Mouse (Mus musculus): ENCODE measurements around the gene BC034090. TPM values are rescaled to one million over a fixed set of nuclear protein-coding genes. Genes with fewer than 3 reads are reported as not detected.
"Not testable (repeated sequence)": the region's sequence is repeated elsewhere in the genome, so short reads cannot be mapped to it uniquely, and the experiment has no call there.

Gene BC034090
- polyA plus RNA-seq, 1 experiment from 2014 or later = 0.30 TPM

DNA sequence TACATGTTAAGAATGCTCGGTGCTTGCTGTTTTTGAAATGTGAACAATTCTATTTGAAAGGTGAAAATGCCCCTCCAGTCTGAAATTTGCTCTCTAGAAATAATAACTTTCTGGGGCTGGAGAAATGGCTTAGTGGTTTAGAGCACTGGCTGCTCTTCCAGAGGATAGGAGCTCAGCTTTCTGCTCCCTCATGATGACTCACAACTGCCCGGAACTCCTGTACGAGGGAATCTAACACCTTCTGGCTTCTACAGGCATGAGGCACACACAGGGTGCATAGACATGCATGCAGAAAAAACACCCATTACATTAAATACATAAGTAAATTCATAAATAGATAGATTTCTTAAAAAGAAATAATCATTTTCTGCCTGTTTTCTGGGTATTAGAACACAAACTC lies 60.1 kb downstream of the BC034090 start:
- ATAC-seq (ENCODE audit: insufficient read depth) = no peak
- Histone ChIP-seq H3K27ac (replicated peaks) (no peak overlapping the region), H3K4me3 (replicated peaks) (no peak overlapping the region), H3K4me2 (no peak overlapping the region), H3K9ac (no peak overlapping the region), H3K9me3 (replicated peaks) (no peaks in the 10 kb centered on the region), H3K4me1 (replicated peaks) (no peaks in the 10 kb centered on the region), H3K27me3 (no peaks in the 10 kb centered on the region), H3K36me3 (replicated peaks) (peaks cover 10% of the 10 kb centered on the region; the same call in 1 of the 2 replicates)
- 76% methylated on average over 3 of the region's 3 CpGs for WGBS (ENCODE audit: insufficient replicate concordance)

DNA sequence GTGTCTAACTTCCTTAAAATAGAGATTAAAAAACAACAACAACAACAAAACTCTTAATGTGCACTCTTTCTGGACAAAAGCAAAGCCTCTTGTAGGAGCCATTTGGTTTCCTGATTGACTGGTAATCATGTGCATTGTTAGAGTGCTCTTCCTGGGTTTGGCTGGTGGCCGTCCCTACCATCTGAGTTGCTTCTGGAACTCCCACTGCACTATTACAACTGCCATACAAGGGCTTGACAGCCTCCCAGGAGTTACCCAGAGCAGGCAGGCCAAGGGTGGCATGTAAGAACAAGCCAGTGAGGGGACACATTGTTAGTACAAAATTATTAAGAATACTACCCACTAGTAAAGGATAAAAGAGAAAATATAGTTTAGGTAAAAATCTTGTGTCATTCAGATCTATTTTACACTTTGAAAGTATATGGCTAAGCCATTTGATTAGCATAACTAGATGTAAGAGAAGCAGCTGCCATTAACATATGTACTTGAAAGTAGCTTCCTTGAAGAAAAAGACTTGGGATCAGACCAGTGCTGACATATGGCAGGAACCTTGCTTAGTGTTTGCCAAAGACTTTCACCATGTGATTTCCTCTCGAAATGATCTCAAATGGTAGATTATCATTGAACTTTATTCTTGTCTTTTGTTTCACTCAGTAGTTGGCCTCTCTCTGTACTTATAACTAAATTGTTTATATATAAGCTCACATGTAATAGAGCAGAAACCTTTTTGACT lies 65.9 kb downstream of the BC034090 start:
- 71% methylated on average over 2 of the region's 2 CpGs for WGBS (ENCODE audit: insufficient replicate concordance)
- no peak for ATAC-seq (ENCODE audit: insufficient read depth)
- Histone ChIP-seq H3K27ac (replicated peaks) (no peak overlapping the region), H3K9ac (no peak overlapping the region), H3K27me3 (no peaks in the 10 kb centered on the region), H3K4me1 (replicated peaks) (no peaks in the 10 kb centered on the region), H3K9me3 (replicated peaks) (no peaks in the 10 kb centered on the region), H3K4me3 (replicated peaks) (no peak overlapping the region), H3K36me3 (replicated peaks) (0 out of 2 replicates have a peak, but pooled peaks cover 7% of the 10 kb centered on the region), H3K4me2 (no peak overlapping the region)

DNA sequence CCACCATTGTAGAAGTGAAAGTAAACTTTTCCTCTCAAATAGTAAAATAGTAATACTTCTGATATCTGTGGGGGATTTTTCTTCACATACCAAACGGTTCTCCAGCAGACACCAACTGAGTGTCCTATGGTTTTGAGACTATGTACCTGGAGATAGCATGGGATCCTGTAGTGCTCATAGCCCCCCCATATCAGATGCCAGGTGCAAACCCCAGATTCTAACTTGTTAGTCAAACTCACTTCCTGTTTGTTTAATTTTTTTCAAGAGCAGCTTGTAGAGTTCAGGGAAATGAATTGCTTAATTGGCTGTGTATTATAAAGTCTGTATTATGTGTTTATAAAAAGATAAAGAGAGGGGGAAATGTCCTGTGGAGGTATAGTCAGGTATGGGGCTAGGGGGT lies 69.8 kb downstream of the BC034090 start:
- ATAC-seq (ENCODE audit: insufficient read depth) = no peak
- 0 out of 2 replicates have a peak, but pooled peaks cover 3% of the 10 kb centered on the region for H3K36me3 ChIP-seq (replicated peaks)
- H3K9ac ChIP-seq = no peak overlapping the region
- H3K27me3 ChIP-seq = no peaks in the 10 kb centered on the region
- WGBS (ENCODE audit: insufficient replicate concordance) = 38% methylated on average over 1 of the region's 1 CpGs
- no peak overlapping the region for H3K4me3 ChIP-seq (replicated peaks)
- no peak overlapping the region for H3K4me2 ChIP-seq
- H3K4me1 ChIP-seq (replicated peaks) = no peaks in the 10 kb centered on the region
- no peaks in the 10 kb centered on the region for H3K9me3 ChIP-seq (replicated peaks)
- no peak overlapping the region for H3K27ac ChIP-seq (replicated peaks)

- not testable (repeated sequence) for H3K4me1 ChIP-seq (replicated peaks); ATAC-seq (ENCODE audit: insufficient read depth); H3K4me3 ChIP-seq (replicated peaks); H3K4me2 ChIP-seq; H3K36me3 ChIP-seq (replicated peaks); H3K27me3 ChIP-seq; H3K9me3 ChIP-seq (replicated peaks); H3K9ac ChIP-seq; H3K27ac ChIP-seq (replicated peaks)
- WGBS (ENCODE audit: insufficient replicate concordance) = 54% methylated on average over 1 of the region's 1 CpGs
Observed at GRCm38 (mm10) chr1:155173644-155174016, 70.6 kb downstream of the BC034090 start.

DNA sequence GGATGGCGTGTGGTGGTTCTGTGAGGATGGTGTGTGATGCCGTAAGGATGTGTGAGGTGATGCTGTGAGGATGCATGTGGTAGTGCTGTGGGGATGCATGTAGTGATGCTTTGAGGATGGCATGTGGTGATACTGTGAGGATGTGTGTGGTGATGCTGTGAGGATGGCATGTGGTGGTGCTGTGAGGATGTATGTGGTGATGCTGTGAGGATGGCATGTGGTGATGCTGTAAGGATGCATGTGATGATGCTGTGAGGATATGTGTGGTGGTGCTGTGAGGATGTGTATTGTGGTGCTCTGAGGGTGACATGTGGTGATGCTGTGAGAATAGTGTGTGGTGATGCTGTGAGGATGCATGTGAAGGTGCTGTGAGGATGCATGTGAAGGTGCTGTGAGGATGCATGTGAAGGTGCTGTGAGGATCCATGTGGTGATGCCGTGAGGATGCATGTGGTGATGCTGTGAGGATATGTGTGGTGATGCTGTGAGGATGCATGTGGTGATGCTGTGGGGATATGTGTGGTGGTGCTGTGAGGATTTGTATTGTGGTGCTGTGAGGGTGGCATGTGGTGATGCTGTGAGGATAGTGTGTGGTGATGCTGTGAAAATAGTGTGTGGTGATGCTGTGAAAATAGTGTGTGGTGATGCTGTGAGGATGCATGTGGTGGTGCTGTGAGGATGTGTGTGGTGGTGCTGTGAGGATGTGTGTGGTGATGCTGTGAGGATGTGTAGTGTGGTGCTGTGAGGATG lies 71.2 kb downstream of the BC034090 start:
- 0 out of 2 replicates have a peak, but pooled peaks cover 1% of the 10 kb centered on the region for H3K36me3 ChIP-seq (replicated peaks)
- H3K4me1 ChIP-seq (replicated peaks) = no peaks in the 10 kb centered on the region
- H3K4me3 ChIP-seq (replicated peaks) = no peak overlapping the region
- no peak overlapping the region for H3K27ac ChIP-seq (replicated peaks)
- no peak for ATAC-seq (ENCODE audit: insufficient read depth)
- H3K9me3 ChIP-seq (replicated peaks) = no peaks in the 10 kb centered on the region
- no peak overlapping the region for H3K4me2 ChIP-seq
- no peaks in the 10 kb centered on the region for H3K27me3 ChIP-seq
- H3K9ac ChIP-seq = no peak overlapping the region
- 71% methylated on average over 3 of the region's 3 CpGs for WGBS (ENCODE audit: insufficient replicate concordance)

- Histone ChIP-seq H3K9ac (no peak overlapping the region), H3K4me3 (replicated peaks) (no peak overlapping the region), H3K27ac (replicated peaks) (no peak overlapping the region), H3K4me1 (replicated peaks) (no peaks in the 10 kb centered on the region), H3K4me2 (no peak overlapping the region), H3K9me3 (replicated peaks) (no peaks in the 10 kb centered on the region), H3K36me3 (replicated peaks) (no peaks in the 10 kb centered on the region), H3K27me3 (no peaks in the 10 kb centered on the region)
- no peak for ATAC-seq (ENCODE audit: insufficient read depth)
Observed at GRCm38 (mm10) chr1:155169935-155170334, 74.3 kb downstream of the BC034090 start.

GRCm38 (mm10) chr1:155167453-155167852 lies 76.8 kb downstream of the BC034090 start:
- no peaks in the 10 kb centered on the region for H3K36me3 ChIP-seq (replicated peaks)
- no peaks in the 10 kb centered on the region for H3K27me3 ChIP-seq
- H3K27ac ChIP-seq (replicated peaks) = no peak overlapping the region
- H3K4me1 ChIP-seq (replicated peaks) = peaks cover 10% of the 10 kb centered on the region
- no peak overlapping the region for H3K4me3 ChIP-seq (replicated peaks)
- WGBS (ENCODE audit: insufficient replicate concordance) = 58% methylated on average over 3 of the region's 3 CpGs
- H3K9ac ChIP-seq = no peak overlapping the region
- H3K9me3 ChIP-seq (replicated peaks) = no peaks in the 10 kb centered on the region
- no peak for ATAC-seq (ENCODE audit: insufficient read depth)
- no peak overlapping the region for H3K4me2 ChIP-seq

Other genes starting within 250 kb of the BC034090 start
- 2.5 and 2.7 TPM in 2 replicates for gene Ier5, start 144.8 kb downstream of the BC034090 start, polyA plus RNA-seq (2015; fragmentation: Nextera tagmentation; extraction: Ambion mirVana)
- gene Mr1, start 97.6 kb downstream of the BC034090 start, polyA plus RNA-seq (2015; fragmentation: Nextera tagmentation; extraction: Ambion mirVana) = 0.71 and 0.76 TPM in 2 replicates
- gene Stx6, start 85.7 kb downstream of the BC034090 start, polyA plus RNA-seq (2015; fragmentation: Nextera tagmentation; extraction: Ambion mirVana) = 8.6 and 9.0 TPM in 2 replicates
- 3.8 and 4.4 TPM in 2 replicates for gene Xpr1, start 173.0 kb upstream of the BC034090 start, polyA plus RNA-seq (2015; fragmentation: Nextera tagmentation; extraction: Ambion mirVana)

Measured in liver, embryonic 15.5 days (tissue).